Mouse (Mus musculus): ENCODE data around the gene Hnrnpl. TPM values are rescaled to one million over a fixed set of nuclear protein-coding genes. Genes with fewer than 3 reads are reported as not detected.
A peak's percentile ranks its signal among the peaks of the same experiment; 100 is the strongest.

The Hnrnpl gene
- total and polyA plus RNA-seq, 3 experiments, result 296 to 645 (median 371) TPM

GRCm38 (mm10) chr7:28811228-28811627 is 2.9 kb downstream of the Hnrnpl start (continued):
- TF ChIP-seq BHLHE40 (IDR thresholded peaks at IDR 0.05; ENCODE audit: low read depth, low read length), result peak; percentile 86
- peak; percentile 56; the same call in 1 of the 2 replicates for TF ChIP-seq MAZ (IDR thresholded peaks at IDR 0.05; ENCODE audit: low read depth, low read length)
- no peak for TF ChIP-seq TBP (conservative IDR thresholded peaks at IDR 0.05; ENCODE audit: low read depth, low read length)

GRCm38 (mm10) chr7:28811640-28812275 is 3.4 kb downstream of the Hnrnpl start:
- no peaks in the 10 kb centered on the region for H3K27me3 ChIP-seq (replicated peaks)
- peak overlapping the region; percentile 90 for H3K4me2 ChIP-seq (ENCODE audit: insufficient read depth, low read depth, poor library complexity, severe bottlenecking)
- peaks cover 44 to 50% of the 10 kb centered on the region in 2 experiments for H3K36me3 ChIP-seq (replicated peaks in 1 of 2; ENCODE audit: control insufficient read depth in 1 of 2, insufficient read depth in 1 of 2, low read length in 1 of 2)
- peak overlapping the region; percentile 100 for H3K9ac ChIP-seq (ENCODE audit: insufficient read depth, low read depth)
- TF ChIP-seq ZNF384 (IDR thresholded peaks at IDR 0.05; ENCODE audit: low read depth, low read length) (no peak), GABPA (IDR thresholded peaks at IDR 0.05; ENCODE audit: insufficient replicate concordance, low read depth, low read length) (no peak), POLR2AphosphoS2 (IDR thresholded peaks at IDR 0.05; ENCODE audit: low read depth, low read length) (peak; percentile 4; the same call in 1 of the 2 replicates), CHD1 (IDR thresholded peaks at IDR 0.05; ENCODE audit: low read depth, low read length) (0 out of 2 replicates have a peak, but pooled peaks have one; percentile 16)
- peaks cover 11 to 57% of the 10 kb centered on the region in 2 experiments for H3K4me1 ChIP-seq (ENCODE audit: control insufficient read depth in 1 of 2, insufficient read depth in 2 of 2)
- DNase-seq (ENCODE audit: extremely low read depth), result no peak
- in situ Hi-C loops (cut with MboI; ENCODE audit: low pct_ligation_motif_present, low pct_unique_long_range_greater_than_20kb, low sequenced_read_pairs) (no loop called here), dilution Hi-C loops (cut with MboI; ENCODE audit: extremely low pct_ligation_motif_present, extremely low pct_unique_long_range_greater_than_20kb, low sequenced_read_pairs) (no loop called here)
- peak overlapping the region; percentile 74 to 96 (median 78) for H3K4me3 ChIP-seq (replicated peaks in 1 of 3; ENCODE audit: low read depth in 2 of 3, low read length in 2 of 3, poor library complexity in 1 of 3)
- H3K79me2 ChIP-seq (replicated peaks; ENCODE audit: control insufficient read depth, extremely low read depth, insufficient read depth, poor library complexity, severe bottlenecking), result peaks cover 55% of the 10 kb centered on the region
- H3K27ac ChIP-seq (ENCODE audit: insufficient read depth, low read depth), result peak overlapping the region; percentile 55; the same call in 1 of the 2 replicates
- no peaks in the 10 kb centered on the region for H3K9me3 ChIP-seq (replicated peaks; ENCODE audit: low read length)

- dilution Hi-C loops (cut with MboI; ENCODE audit: extremely low pct_ligation_motif_present, extremely low pct_unique_long_range_greater_than_20kb, low sequenced_read_pairs), result no loop called here
- H3K9me3 ChIP-seq (replicated peaks; ENCODE audit: low read length), result no peaks in the 10 kb centered on the region
- peak overlapping the region; percentile 74 to 96 (median 78) for H3K4me3 ChIP-seq (replicated peaks in 1 of 3; ENCODE audit: low read depth in 2 of 3, low read length in 2 of 3, poor library complexity in 1 of 3)
- in situ Hi-C loops (cut with MboI; ENCODE audit: low pct_ligation_motif_present, low pct_unique_long_range_greater_than_20kb, low sequenced_read_pairs), result no loop called here
- peak overlapping the region; percentile 90 for H3K4me2 ChIP-seq (ENCODE audit: insufficient read depth, low read depth, poor library complexity, severe bottlenecking)
- no peak for DNase-seq (ENCODE audit: extremely low read depth)
- no peaks in the 10 kb centered on the region for H3K27me3 ChIP-seq (replicated peaks)
- H3K9ac ChIP-seq (ENCODE audit: insufficient read depth, low read depth), result peak overlapping the region; percentile 100
- peaks cover 61% of the 10 kb centered on the region for H3K79me2 ChIP-seq (replicated peaks; ENCODE audit: control insufficient read depth, extremely low read depth, insufficient read depth, poor library complexity, severe bottlenecking)
- TF ChIP-seq JUND (conservative IDR thresholded peaks at IDR 0.05; ENCODE audit: low read depth, low read length) (no peak), CHD1 (IDR thresholded peaks at IDR 0.05; ENCODE audit: low read depth, low read length) (0 out of 2 replicates have a peak, but pooled peaks have one; percentile 35), POLR2A (IDR thresholded peaks at IDR 0.05; ENCODE audit: low read depth, low read length) (0 out of 2 replicates have a peak, but pooled peaks have one; percentile 11), USF2 (conservative IDR thresholded peaks at IDR 0.05; ENCODE audit: low read depth, low read length) (no peak), ZMIZ1 (IDR thresholded peaks at IDR 0.05; ENCODE audit: low read depth, low read length) (0 out of 2 replicates have a peak, but pooled peaks have one; percentile 50), SIN3A (IDR thresholded peaks at IDR 0.05; ENCODE audit: low read length) (peak; percentile 36; the same call in 1 of the 2 replicates)
- peak overlapping the region; percentile 55 for H3K27ac ChIP-seq (ENCODE audit: insufficient read depth, low read depth)
- peaks cover 51 to 56% of the 10 kb centered on the region in 2 experiments for H3K36me3 ChIP-seq (replicated peaks in 1 of 2; ENCODE audit: control insufficient read depth in 1 of 2, insufficient read depth in 1 of 2, low read length in 1 of 2)
- peaks cover 13 to 60% of the 10 kb centered on the region in 2 experiments for H3K4me1 ChIP-seq (ENCODE audit: control insufficient read depth in 1 of 2, insufficient read depth in 2 of 2)
Observed at GRCm38 (mm10) chr7:28812436-28812835, 4.1 kb downstream of the Hnrnpl start.

Data from CH12.LX (cell line).